In genomic region chr1:176588144-176588543, GRCm38 (mm10) we compare ENCODE assay signal across 27 mouse cellular contexts.
"Had no signal": no experiment of that assay in that cellular context is flagged by ENCODE, and none has a peak within 500 bp of the region (broad histone marks: within the 10 kb centered on the region; RNA-seq: fewer than 3 reads in every experiment).

No protein-coding gene starts in this region.

- H3K4me1 ChIP-seq: hindbrain, embryonic 10.5 days; hindbrain, embryonic 12.5 days; intestine, embryonic 15.5 days; limb, embryonic 10.5 days; limb, embryonic 12.5 days; liver, embryonic 13.5 days; liver, embryonic 15.5 days had no signal

- H3K4me2 ChIP-seq: heart, embryonic 12.5 days; hindbrain, embryonic 12.5 days; hindbrain, embryonic 14.5 days; intestine, embryonic 15.5 days; limb, embryonic 12.5 days; liver, embryonic 11.5 days; liver, embryonic 13.5 days; liver, embryonic 15.5 days had no signal

- H3K27me3 ChIP-seq: heart, embryonic 12.5 days; hindbrain, embryonic 12.5 days; intestine, embryonic 15.5 days; limb, embryonic 12.5 days; liver, embryonic 13.5 days; liver, embryonic 15.5 days had no signal

- DNase-seq: gastrocnemius, adult 2 months; gastrocnemius, postnatal 10 days; gastrocnemius, postnatal 25 days; heart, adult 18-20 months; heart, postnatal 10 days; heart, postnatal 4 days; kidney, adult 2 months; kidney, postnatal 25 days; kidney, postnatal 4 days; liver; liver, embryonic 13.5 days; liver, postnatal 0 days had no signal

- H3K4me3 ChIP-seq: gastrocnemius, adult 2 months; heart, embryonic 10.5 days; heart, embryonic 12.5 days; hindbrain, embryonic 10.5 days; hindbrain, embryonic 12.5 days; intestine, embryonic 15.5 days; layer of hippocampus, adult 2 months; left cerebral cortex, adult 2 months; limb, embryonic 10.5 days; limb, embryonic 12.5 days; liver, embryonic 13.5 days; liver, embryonic 15.5 days had no signal

- H3K27ac ChIP-seq: gastrocnemius, adult 2 months; heart, embryonic 10.5 days; hindbrain, embryonic 10.5 days; hindbrain, embryonic 12.5 days; hindbrain, embryonic 14.5 days; intestine, embryonic 15.5 days; layer of hippocampus, adult 2 months; left cerebral cortex, adult 2 months; limb, embryonic 10.5 days; limb, embryonic 12.5 days; liver, embryonic 13.5 days; liver, embryonic 15.5 days had no signal

- H3K9me3 ChIP-seq: heart, embryonic 10.5 days; hindbrain, embryonic 12.5 days; intestine, embryonic 15.5 days; limb, embryonic 10.5 days; liver, embryonic 13.5 days; liver, embryonic 15.5 days had no signal

- H3K36me3 ChIP-seq: heart, embryonic 10.5 days; heart, embryonic 12.5 days; hindbrain, embryonic 10.5 days; hindbrain, embryonic 12.5 days; intestine, embryonic 15.5 days; limb, embryonic 10.5 days; limb, embryonic 12.5 days; liver, embryonic 13.5 days; liver, embryonic 15.5 days had no signal

- H3K9ac ChIP-seq: heart, embryonic 12.5 days; hindbrain, embryonic 12.5 days; hindbrain, embryonic 14.5 days; intestine, embryonic 15.5 days; limb, embryonic 12.5 days; liver, embryonic 13.5 days; liver, embryonic 15.5 days; liver, postnatal 0 days had no signal

- ATAC-seq: hindbrain, embryonic 16.5 days; inflammation-experienced regulatory T-cells, adult 6 months; intestine, embryonic 15.5 days; intestine, postnatal 0 days; liver, postnatal 0 days had no signal
